Mouse (Mus musculus) liver, postnatal 0 days (tissue): ENCODE results near the gene Taf15. TPM values are rescaled to one million over a fixed set of nuclear protein-coding genes. Genes with fewer than 3 reads are reported as not detected.

Source experiments
- ATAC-seq: fragments of 200-750 bp; cut with Nextera tagmentation; 2 replicates; pipeline ENCODE4 v1.8.0; 2017; ENCODE audit warnings: mild to moderate bottlenecking, moderate library complexity
- DNase-seq: peaks from one replicate; pipeline ENCODE4 v3.0.0-alpha.2; 2016
- H3K27ac ChIP-seq: fragments of 300-500 bp; sonication (generic); 2 replicates; pipeline ENCODE4 v1.5.1; 2014; ENCODE audit warnings: antibody characterized with exemption, moderate library complexity, mild to moderate bottlenecking, low read depth
- H3K27me3 ChIP-seq: fragments of 300-500 bp; sonication (generic); 2 replicates; pipeline ENCODE4 v1.6.1; 2014; ENCODE audit warnings: low read length, control low read depth, mixed read lengths; ENCODE audit not compliant: insufficient read depth
- H3K36me3 ChIP-seq: fragments of 300-500 bp; sonication (generic); replicated peaks from 2 replicates; pipeline ENCODE4 v1.6.1; 2014; ENCODE audit warnings: mild to moderate bottlenecking, control low read depth, low read length, moderate library complexity, mixed read lengths; ENCODE audit not compliant: insufficient read depth
- H3K4me1 ChIP-seq: fragments of 300-500 bp; sonication (generic); 2 replicates; pipeline ENCODE4 v1.6.1; 2014; ENCODE audit warnings: antibody characterized with exemption, mild to moderate bottlenecking, control low read depth; ENCODE audit not compliant: insufficient read depth
- H3K4me2 ChIP-seq: fragments of 300-500 bp; sonication (generic); 2 replicates; pipeline ENCODE4 v1.6.1; 2014; ENCODE audit warnings: low read depth, mild to moderate bottlenecking, low read length, moderate library complexity, mixed read lengths
- H3K4me3 ChIP-seq: fragments of 300-500 bp; sonication (generic); 2 replicates; pipeline ENCODE4 v1.5.1; 2014; ENCODE audit warnings: low read depth, low read length
- H3K9ac ChIP-seq: fragments of 300-500 bp; sonication (generic); replicated peaks from 2 replicates; pipeline ENCODE4 v1.6.1; 2014; ENCODE audit warnings: mild to moderate bottlenecking, moderate library complexity
- H3K9me3 ChIP-seq: fragments of 300-500 bp; sonication (generic); 2 replicates; pipeline ENCODE4 v1.6.1; 2016; ENCODE audit warnings: mild to moderate bottlenecking, control low read depth, low read length, mixed read lengths
- CTCF ChIP-seq: sonication (generic); IDR thresholded peaks from 2 replicates; pipeline ENCODE4 v1.5.1; 2016; ENCODE audit warnings: antibody characterized with exemption, low read depth
- EP300 ChIP-seq: IDR thresholded peaks from 2 replicates; pipeline ENCODE4 v1.6.1; 2016; ENCODE audit warnings: antibody characterized with exemption, low read depth, mild to moderate bottlenecking
- WGBS: fragments of 180-500 bp; shearing (Covaris S2); extraction: QIAGEN DNeasy Blood & Tissue Kit; methylation state at CpG from one replicate; pipeline ENCODE4 v1.1.7; 2014; ENCODE audit not compliant: insufficient replicate concordance; 5-methylcytosine and 5-hydroxymethylcytosine counted together
- polyA plus RNA-seq: library from polyadenylated mRNA; unstranded; fragments of >200 nt; fragmentation: Nextera tagmentation; extraction: Ambion mirVana; gene quantifications from 2 replicates; pipeline ENCODE4 v1.2.1, GENCODE M21; 2015

The Taf15 gene
- polyA plus RNA-seq, 1 experiment from 2014 or later, result 3.4 TPM

GRCm38 (mm10) chr11:83439426-83440060 is 33.3 kb upstream of the Taf15 start:
- no peak overlapping the region for H3K27ac ChIP-seq
- no peak overlapping the region for H3K9ac ChIP-seq
- H3K4me3 ChIP-seq, result peak overlapping the region; percentile 70
- H3K36me3 ChIP-seq, result no peaks in the 10 kb centered on the region
- peaks cover 6% of the 10 kb centered on the region; the same call in 1 of the 2 replicates for H3K4me1 ChIP-seq
- no peak for TF ChIP-seq CTCF
- no peak for TF ChIP-seq EP300
- no peaks in the 10 kb centered on the region for H3K9me3 ChIP-seq
- no peak for DNase-seq
- H3K4me2 ChIP-seq, result peak overlapping the region; percentile 98
- H3K27me3 ChIP-seq, result peaks cover 37% of the 10 kb centered on the region
- no peak for ATAC-seq
- WGBS, result 15% methylated on average over 11 of the region's 11 CpGs

GRCm38 (mm10) chr11:83440081-83441064 is 32.5 kb upstream of the Taf15 start:
- ATAC-seq (peak; percentile 95), DNase-seq (peak; percentile 91)
- Histone ChIP-seq H3K27me3 (peaks cover 45% of the 10 kb centered on the region), H3K4me3 (peak overlapping the region; percentile 70), H3K4me2 (peak overlapping the region; percentile 98), H3K9ac (peak overlapping the region; percentile 62), H3K27ac (peak overlapping the region; percentile 36; the same call in 1 of the 2 replicates), H3K36me3 (no peaks in the 10 kb centered on the region), H3K9me3 (no peaks in the 10 kb centered on the region), H3K4me1 (peaks cover 9% of the 10 kb centered on the region)
- 1% methylated on average over 60 of the region's 75 CpGs for WGBS
- TF ChIP-seq EP300 (no peak), CTCF (peak; percentile 99)

- peaks cover 9% of the 10 kb centered on the region for H3K4me1 ChIP-seq
- H3K9me3 ChIP-seq, result no peaks in the 10 kb centered on the region
- no peak overlapping the region for H3K27ac ChIP-seq
- DNase-seq, result no peak
- H3K36me3 ChIP-seq, result no peaks in the 10 kb centered on the region
- H3K9ac ChIP-seq, result no peak overlapping the region; the same call in 1 of the 2 replicates
- H3K4me3 ChIP-seq, result peak overlapping the region; percentile 70
- H3K27me3 ChIP-seq, result peaks cover 47% of the 10 kb centered on the region
- no peak for TF ChIP-seq CTCF
- TF ChIP-seq EP300, result no peak
- ATAC-seq, result no peak
- 41% methylated on average over 6 of the region's 7 CpGs for WGBS
- H3K4me2 ChIP-seq, result peak overlapping the region; percentile 98
Observed at GRCm38 (mm10) chr11:83441235-83441634, 31.7 kb upstream of the Taf15 start.

- TF ChIP-seq EP300, result no peak
- TF ChIP-seq CTCF, result peak; percentile 82
- Histone ChIP-seq H3K27ac (no peak overlapping the region), H3K36me3 (no peaks in the 10 kb centered on the region), H3K4me2 (peak overlapping the region; percentile 59), H3K27me3 (peaks cover 47% of the 10 kb centered on the region), H3K4me1 (peaks cover 13% of the 10 kb centered on the region), H3K9me3 (no peaks in the 10 kb centered on the region), H3K9ac (no peak overlapping the region), H3K4me3 (no peak overlapping the region)
- WGBS, result 12% methylated on average over 29 of the region's 29 CpGs
- DNase-seq (peak; percentile 76), ATAC-seq (no peak)
Observed at GRCm38 (mm10) chr11:83442596-83443267, 30.2 kb upstream of the Taf15 start.

- Histone ChIP-seq H3K36me3 (no peaks in the 10 kb centered on the region), H3K27me3 (peaks cover 47% of the 10 kb centered on the region), H3K4me3 (no peak overlapping the region), H3K9me3 (no peaks in the 10 kb centered on the region), H3K4me2 (no peak overlapping the region), H3K4me1 (peaks cover 17% of the 10 kb centered on the region), H3K27ac (no peak overlapping the region), H3K9ac (no peak overlapping the region)
- ATAC-seq, result no peak
- TF ChIP-seq EP300, result no peak
- TF ChIP-seq CTCF, result no peak
- WGBS, result 6% methylated on average over 7 of the region's 7 CpGs
- DNase-seq, result no peak
Observed at GRCm38 (mm10) chr11:83443824-83444223, 29.1 kb upstream of the Taf15 start.
